Mouse (Mus musculus) MEL (cell line): ENCODE data around the gene Rnf185. TPM values are rescaled to one million over a fixed set of nuclear protein-coding genes. Genes with fewer than 3 reads are reported as not detected.

ENCODE experiments used
- DNase-seq: peaks from one replicate; pipeline ENCODE4 v3.0.0; 2011; ENCODE audit warnings: low read depth, low spot score
- H3K27ac ChIP-seq: 2 replicates; pipeline ENCODE4 v1.5.1; 2012; ENCODE audit warnings: low read depth, mild to moderate bottlenecking, control low read depth, low read length, moderate library complexity; ENCODE audit not compliant: control insufficient read depth
- H3K27me3 ChIP-seq, 2 experiments: fragments of 150-350 bp in 1 of 2; sonication (generic) in 1 of 2; 2 replicates each; pipeline ENCODE4 v1.6.1; 2012; ENCODE audit warnings: low read length in 2 of 2, mild to moderate bottlenecking in 2 of 2, improper control_type of control experiment in 1 of 2, moderate library complexity in 1 of 2; ENCODE audit not compliant: insufficient read depth in 2 of 2, control insufficient read depth in 1 of 2
- H3K36me3 ChIP-seq, 2 experiments: 2 replicates each; pipeline ENCODE4 v1.6.1; 2012 to 2014; ENCODE audit warnings: low read length in 2 of 2, improper control_type of control experiment in 1 of 2, inconsistent platforms in 1 of 2, mild to moderate bottlenecking in 1 of 2; ENCODE audit not compliant: insufficient read depth in 2 of 2, control insufficient read depth in 1 of 2
- H3K4me1 ChIP-seq, 2 experiments: fragments of 150-350 bp in 1 of 2; sonication (generic) in 1 of 2; 2 replicates each; pipeline ENCODE4 v1.6.1; 2012; ENCODE audit warnings: low read length in 2 of 2, improper control_type of control experiment in 1 of 2, mild to moderate bottlenecking in 1 of 2; ENCODE audit not compliant: insufficient read depth in 2 of 2, control insufficient read depth in 1 of 2
- H3K4me3 ChIP-seq, 2 experiments: fragments of 150-350 bp in 1 of 2; sonication (generic) in 1 of 2; 2 replicates each; pipeline ENCODE4 v1.5.1; 2012; ENCODE audit warnings: low read depth in 2 of 2, low read length in 2 of 2, mild to moderate bottlenecking in 2 of 2, moderate library complexity in 2 of 2, control low read depth in 1 of 2, improper control_type of control experiment in 1 of 2; ENCODE audit not compliant: control insufficient read depth in 1 of 2, insufficient read depth in 1 of 2
- H3K79me2 ChIP-seq: 2 replicates; pipeline ENCODE4 v1.6.1; 2012; ENCODE audit warnings: mild to moderate bottlenecking, low read length, moderate library complexity; ENCODE audit not compliant: control insufficient read depth, poor library complexity, insufficient read depth
- H3K9ac ChIP-seq: 2 replicates; pipeline ENCODE4 v1.6.1; 2012; ENCODE audit warnings: low read depth, mild to moderate bottlenecking, control low read depth, low read length, moderate library complexity; ENCODE audit not compliant: control insufficient read depth, poor library complexity, severe bottlenecking
- H3K9me3 ChIP-seq: fragments of 150-350 bp; sonication (generic); replicated peaks from 2 replicates; pipeline ENCODE4 v1.6.1; 2012; ENCODE audit warnings: mild to moderate bottlenecking, low read length, improper control_type of control experiment, moderate library complexity; ENCODE audit not compliant: insufficient read depth
- BHLHE40 ChIP-seq: IDR thresholded peaks from 2 replicates; pipeline ENCODE4 v1.6.1; 2012; ENCODE audit warnings: low read depth, mild to moderate bottlenecking, inconsistent platforms, low read length, improper control_type of control experiment, borderline replicate concordance
- CHD1 ChIP-seq: IDR thresholded peaks from 2 replicates; pipeline ENCODE4 v1.6.1; 2012; ENCODE audit warnings: low read depth, mild to moderate bottlenecking, inconsistent platforms, low read length, improper control_type of control experiment
- CTCF ChIP-seq, 3 experiments: IDR thresholded peaks in 2 of 3; conservative IDR thresholded peaks in 1 of 3; 2 replicates each; pipeline ENCODE4 v1.5.1; 2011 to 2012; ENCODE audit warnings: low read length in 3 of 3, low read depth in 2 of 3, mild to moderate bottlenecking in 2 of 3, improper control_type of control experiment in 1 of 3, inconsistent platforms in 1 of 3, mixed read lengths in 1 of 3, moderate library complexity in 1 of 3; ENCODE audit not compliant: control insufficient read depth in 1 of 3, insufficient read depth in 1 of 3, poor library complexity in 1 of 3, severe bottlenecking in 1 of 3
- E2F4 ChIP-seq: IDR thresholded peaks from 2 replicates; pipeline ENCODE4 v1.6.1; 2011; ENCODE audit warnings: low read depth, low read length, improper control_type of control experiment, borderline replicate concordance
- ETS1 ChIP-seq: IDR thresholded peaks from 2 replicates; pipeline ENCODE4 v1.6.1; 2012; ENCODE audit warnings: low read depth, mild to moderate bottlenecking, inconsistent platforms, low read length, improper control_type of control experiment, moderate library complexity
- HCFC1 ChIP-seq: IDR thresholded peaks from 2 replicates; pipeline ENCODE4 v1.6.1; 2012; ENCODE audit warnings: low read depth, mild to moderate bottlenecking, inconsistent platforms, low read length, improper control_type of control experiment, moderate library complexity
- JUND ChIP-seq: IDR thresholded peaks from 2 replicates; pipeline ENCODE4 v1.6.1; 2011; ENCODE audit warnings: low read depth, mild to moderate bottlenecking, improper control_type of control experiment, low read length
- KAT2A ChIP-seq: conservative IDR thresholded peaks from 2 replicates; pipeline ENCODE4 v1.6.1; 2012; ENCODE audit warnings: low read depth, low read length, improper control_type of control experiment, inconsistent platforms
- MAFK ChIP-seq: IDR thresholded peaks from 2 replicates; pipeline ENCODE4 v1.6.1; 2011; ENCODE audit warnings: low read depth, mild to moderate bottlenecking, low read length, improper control_type of control experiment, borderline replicate concordance
- MAX ChIP-seq: IDR thresholded peaks from 2 replicates; pipeline ENCODE4 v1.6.1; 2011; ENCODE audit warnings: low read length, improper control_type of control experiment
- MXI1 ChIP-seq: IDR thresholded peaks from 2 replicates; pipeline ENCODE4 v1.6.1; 2011; ENCODE audit warnings: mild to moderate bottlenecking, low read depth, low read length, improper control_type of control experiment
- MYB ChIP-seq: IDR thresholded peaks from 2 replicates; pipeline ENCODE4 v1.6.1; 2011; ENCODE audit warnings: mild to moderate bottlenecking, low read depth, low read length, improper control_type of control experiment
- MYC ChIP-seq: IDR thresholded peaks from 2 replicates; pipeline ENCODE4 v1.6.1; 2011; ENCODE audit warnings: low read depth, mild to moderate bottlenecking, low read length, improper control_type of control experiment, moderate library complexity
- NRF1 ChIP-seq: IDR thresholded peaks from 2 replicates; pipeline ENCODE4 v1.6.1; 2014; ENCODE audit warnings: low read depth, mild to moderate bottlenecking, inconsistent platforms, low read length, improper control_type of control experiment, moderate library complexity; ENCODE audit not compliant: poor library complexity, insufficient read depth, severe bottlenecking
- POLR2AphosphoS2 ChIP-seq: IDR thresholded peaks from 2 replicates; pipeline ENCODE4 v1.6.1; 2011; ENCODE audit warnings: low read length, improper control_type of control experiment
- POLR2AphosphoS5 ChIP-seq: IDR thresholded peaks from 2 replicates; pipeline ENCODE4 v1.6.1; 2012; ENCODE audit warnings: low read depth, borderline replicate concordance, mild to moderate bottlenecking, inconsistent platforms, low read length, moderate library complexity, mixed read lengths
- RCOR1 ChIP-seq: IDR thresholded peaks from 2 replicates; pipeline ENCODE4 v1.6.1; 2012; ENCODE audit warnings: low read depth, mild to moderate bottlenecking, inconsistent platforms, low read length, improper control_type of control experiment
- TCF12 ChIP-seq: IDR thresholded peaks from 2 replicates; pipeline ENCODE4 v1.6.1; 2014; ENCODE audit warnings: low read depth, mild to moderate bottlenecking, inconsistent platforms, low read length, improper control_type of control experiment, moderate library complexity
- USF1 ChIP-seq: IDR thresholded peaks from 2 replicates; pipeline ENCODE4 v1.6.1; 2014; ENCODE audit warnings: low read depth, mild to moderate bottlenecking, inconsistent platforms, low read length, improper control_type of control experiment, moderate library complexity
- USF2 ChIP-seq, 2 experiments: IDR thresholded peaks; 2 replicates each; pipeline ENCODE4 v1.6.1; 2011 to 2012; ENCODE audit warnings: improper control_type of control experiment in 2 of 2, low read length in 2 of 2, borderline replicate concordance in 1 of 2, inconsistent platforms in 1 of 2, low read depth in 1 of 2, mild to moderate bottlenecking in 1 of 2; ENCODE audit not compliant: insufficient read depth in 1 of 2
- ZC3H11A ChIP-seq: IDR thresholded peaks from 2 replicates; pipeline ENCODE4 v1.6.1; 2012; ENCODE audit warnings: low read depth, mild to moderate bottlenecking, inconsistent platforms, low read length, improper control_type of control experiment
- ZMIZ1 ChIP-seq: IDR thresholded peaks from 2 replicates; pipeline ENCODE4 v1.6.1; 2012; ENCODE audit warnings: low read depth, mild to moderate bottlenecking, inconsistent platforms, low read length, improper control_type of control experiment, moderate library complexity
- polyA plus RNA-seq, 2 experiments: library from polyadenylated mRNA; stranded (reverse) in 1 of 2; unstranded in 1 of 2; fragments of >175 nt in 1 of 2; fragments of >200 nt in 1 of 2; gene quantifications; 2 replicates each; pipeline versions ENCODE4 v1.2.1 to v1.2.4; 2012; ENCODE audit warnings: low replicate concordance in 2 of 2, low read depth in 1 of 2; ENCODE audit not compliant: insufficient read length in 2 of 2, insufficient read depth in 1 of 2, missing spikeins in 1 of 2
- total RNA-seq: library from RNA; depleted of rRNA; stranded (reverse); fragments of 300-350 nt; gene quantifications from 2 replicates; pipeline ENCODE4 v1.2.3, GENCODE M21; 2012

Gene Rnf185
- total and polyA plus RNA-seq, 3 experiments = 9.9 to 13.8 TPM; not detected in 1

- no peak for DNase-seq
- Histone ChIP-seq H3K9me3 (no peaks in the 10 kb centered on the region), H3K36me3 (peaks cover 0 to 3% of the 10 kb centered on the region in 2 experiments; a peak in 3 of 4 replicates), H3K27me3 (no peaks in the 10 kb centered on the region), H3K9ac (no peak overlapping the region), H3K4me3 (no peak overlapping the region), H3K79me2 (no peaks in the 10 kb centered on the region), H3K27ac (no peak overlapping the region)
- TF ChIP-seq E2F4 (no peak), ETS1 (no peak)
- TF ChIP-seq, all 39 proteins: peak for 0
- peaks cover 0 to 3% of the 10 kb centered on the region in 2 experiments; a peak in 2 of 4 replicates for H3K4me1 ChIP-seq
Observed at GRCm38 (mm10) chr11:3374293-3374645, 77.9 kb downstream of the Rnf185 start.

GRCm38 (mm10) chr11:3373591-3374292 is 78.4 kb downstream of the Rnf185 start:
- TF ChIP-seq POLR2AphosphoS2 (no peak), BHLHE40 (no peak), ZMIZ1 (no peak), MAX (no peak)
- H3K4me1 ChIP-seq = no peaks in the 10 kb centered on the region
- no peaks in the 10 kb centered on the region; a peak in 1 of 4 replicates for H3K36me3 ChIP-seq
- H3K4me3 ChIP-seq = no peak overlapping the region
- no peak for DNase-seq
- no peaks in the 10 kb centered on the region for H3K79me2 ChIP-seq
- H3K9me3 ChIP-seq = no peaks in the 10 kb centered on the region
- H3K27ac ChIP-seq = no peak overlapping the region
- H3K27me3 ChIP-seq = no peaks in the 10 kb centered on the region
- no peak overlapping the region for H3K9ac ChIP-seq

GRCm38 (mm10) chr11:3371599-3372295 is 80.4 kb downstream of the Rnf185 start:
- no peaks in the 10 kb centered on the region for H3K9me3 ChIP-seq
- H3K4me3 ChIP-seq = no peak overlapping the region
- DNase-seq = no peak
- H3K9ac ChIP-seq = no peak overlapping the region
- H3K36me3 ChIP-seq = no peaks in the 10 kb centered on the region
- H3K27ac ChIP-seq = no peak overlapping the region
- no peaks in the 10 kb centered on the region for H3K27me3 ChIP-seq
- no peaks in the 10 kb centered on the region for H3K79me2 ChIP-seq
- TF ChIP-seq MAX (no peak), POLR2AphosphoS5 (no peak), JUND (no peak), ZC3H11A (no peak), KAT2A (no peak), TCF12 (no peak), RCOR1 (no peak), MAFK (no peak), CHD1 (no peak), USF2 (IDR thresholded peaks at IDR 0.05; ENCODE audit: borderline replicate concordance in 1 of 2, insufficient read depth in 1 of 2, low read depth in 1 of 2, low read length in 2 of 2) (no peak), MYC (no peak), HCFC1 (no peak), USF1 (no peak), NRF1 (no peak), MYB (no peak), ZMIZ1 (no peak), CTCF (IDR thresholded peaks at IDR 0.05 in 2 of 3, conservative IDR thresholded peaks at IDR 0.05 in 1 of 3; ENCODE audit: control insufficient read depth in 1 of 3, insufficient read depth in 1 of 3, low read depth in 2 of 3, low read length in 3 of 3, poor library complexity in 1 of 3, severe bottlenecking in 1 of 3) (no peak), MXI1 (no peak)
- no peaks in the 10 kb centered on the region for H3K4me1 ChIP-seq
